Mouse (Mus musculus): ENCODE measurements at regions not wholly inside any gene's neighbourhood (a gene's known extent, or its start where the extent isn't known, plus 50 kb on each side); places are given as distances from the start of the nearest gene placed in this dataset.

DNA sequence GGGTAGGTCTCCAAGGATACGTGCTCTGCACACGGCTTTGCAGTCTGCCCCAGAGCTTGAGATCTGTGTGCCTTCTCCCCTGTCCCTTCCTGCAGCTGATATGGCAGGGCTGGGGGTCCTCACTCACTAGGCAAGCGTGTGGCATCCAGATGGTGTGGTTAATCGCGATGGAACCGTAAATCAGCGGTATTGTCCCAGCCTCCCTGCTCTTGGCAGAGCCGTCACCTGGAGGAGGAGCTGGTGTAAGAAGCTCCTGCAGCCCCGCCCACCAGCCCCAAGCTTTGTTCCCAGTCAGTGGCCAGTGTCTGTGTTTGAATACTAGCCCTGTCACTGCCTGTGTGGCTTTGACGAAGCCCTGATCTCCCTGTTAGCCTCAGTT, 65.8 kb downstream of the Cstad start:
- TF ChIP-seq SIN3A (IDR thresholded peaks at IDR 0.05; ENCODE audit: low read length), result no peak
- no peak for TF ChIP-seq CTCF (conservative IDR thresholded peaks at IDR 0.05 in 1 of 2, IDR thresholded peaks at IDR 0.05 in 1 of 2; ENCODE audit: low read depth in 2 of 2, low read length in 2 of 2)
- TF ChIP-seq USF1 (IDR thresholded peaks at IDR 0.05; ENCODE audit: low read depth, low read length), result no peak
- TF ChIP-seq USF2 (conservative IDR thresholded peaks at IDR 0.05; ENCODE audit: low read depth, low read length), result no peak
- no peak for TF ChIP-seq POLR2A (IDR thresholded peaks at IDR 0.05; ENCODE audit: low read depth, low read length)
- TF ChIP-seq BHLHE40 (IDR thresholded peaks at IDR 0.05; ENCODE audit: low read depth, low read length), result no peak
- no peak for TF ChIP-seq E2F4 (IDR thresholded peaks at IDR 0.05; ENCODE audit: insufficient replicate concordance, low read depth, low read length)
- TF ChIP-seq ZMIZ1 (IDR thresholded peaks at IDR 0.05; ENCODE audit: low read depth, low read length), result no peak
- TF ChIP-seq ELF1 (IDR thresholded peaks at IDR 0.05; ENCODE audit: low read depth, low read length), result no peak
- no peak for TF ChIP-seq UBTF (IDR thresholded peaks at IDR 0.05; ENCODE audit: low read depth, low read length)
- TF ChIP-seq ZC3H11A (IDR thresholded peaks at IDR 0.05; ENCODE audit: low read depth, low read length), result no peak

All from CH12.LX (cell line).